Mouse (Mus musculus) ZHBTc4 (cell line): ENCODE results near the gene Olfr120.
"Not testable (repeated sequence)": the region's sequence is repeated elsewhere in the genome, so short reads cannot be mapped to it uniquely, and the experiment has no call there.

Experiments used
- DNase-seq: peaks from one replicate; pipeline ENCODE4 v3.0.0-alpha.2; 2011; ENCODE audit warnings: low read depth, low spot score

The Olfr120 gene

DNA sequence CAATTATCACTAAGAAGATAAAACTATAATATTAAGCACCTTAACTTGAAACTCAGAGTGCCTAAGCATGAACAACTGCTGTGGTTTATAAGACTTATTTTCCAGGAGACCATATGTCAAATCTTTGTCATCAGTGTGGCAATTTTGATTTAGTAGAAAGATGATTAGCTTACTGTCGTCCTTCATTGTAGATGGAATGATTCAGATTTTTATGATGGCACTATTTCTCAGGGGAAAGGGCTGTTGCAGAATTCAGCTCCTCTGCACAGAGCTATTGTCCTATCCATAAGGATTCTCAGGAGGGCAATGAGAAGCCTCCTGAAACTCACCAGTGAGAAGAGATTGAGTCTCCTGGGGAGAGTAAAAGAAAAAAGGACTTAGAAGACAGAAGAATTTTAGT, at the start of gene Olfr120:
TSS of gene Olfr120 (plus strand) at position 301 of the 400 bp plus-strand sequence.
- no peak for DNase-seq

DNA sequence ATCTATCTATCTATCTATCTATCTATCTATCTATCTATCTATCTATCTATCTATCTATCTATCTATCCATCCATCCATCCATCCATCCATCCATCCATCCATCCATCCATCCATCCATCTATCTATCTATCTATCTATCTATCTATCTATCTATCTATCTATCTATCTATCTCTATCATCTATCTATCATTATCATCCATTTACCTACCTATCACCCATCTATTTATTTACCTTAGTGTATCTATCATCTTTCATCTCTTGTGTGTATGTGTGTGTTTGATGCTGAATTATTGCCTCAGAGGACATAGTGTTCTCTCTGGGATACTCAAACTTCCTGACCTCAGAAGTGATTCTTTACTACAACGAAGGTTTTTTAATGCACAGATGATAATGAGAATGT, 25.3 kb upstream of the Olfr120 start, which contains the start of gene Olfr119:
TSS of gene Olfr119 (plus strand) at position 301 of the 400 bp plus-strand sequence.
- not testable (repeated sequence) for DNase-seq

DNA sequence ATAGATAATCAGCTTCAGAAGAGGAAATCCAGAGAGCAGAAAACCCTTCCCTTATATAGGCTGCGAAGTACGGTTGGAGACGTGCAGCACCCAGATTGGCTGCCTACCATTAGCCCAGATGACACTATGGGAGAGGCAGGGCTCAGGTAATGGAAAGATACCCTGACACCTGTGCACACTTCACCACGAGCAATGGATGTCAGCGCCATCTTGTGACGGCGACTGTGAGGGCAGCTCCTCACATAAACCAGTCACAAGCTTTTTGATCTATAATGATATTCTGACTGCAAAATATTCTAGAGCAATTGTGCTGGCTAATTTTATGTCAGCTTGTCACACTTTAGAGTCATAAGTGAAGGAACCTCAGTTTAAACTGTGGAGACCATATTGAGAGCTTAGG, 16.5 kb downstream of the Olfr120 start:
- DNase-seq: no peak

DNA sequence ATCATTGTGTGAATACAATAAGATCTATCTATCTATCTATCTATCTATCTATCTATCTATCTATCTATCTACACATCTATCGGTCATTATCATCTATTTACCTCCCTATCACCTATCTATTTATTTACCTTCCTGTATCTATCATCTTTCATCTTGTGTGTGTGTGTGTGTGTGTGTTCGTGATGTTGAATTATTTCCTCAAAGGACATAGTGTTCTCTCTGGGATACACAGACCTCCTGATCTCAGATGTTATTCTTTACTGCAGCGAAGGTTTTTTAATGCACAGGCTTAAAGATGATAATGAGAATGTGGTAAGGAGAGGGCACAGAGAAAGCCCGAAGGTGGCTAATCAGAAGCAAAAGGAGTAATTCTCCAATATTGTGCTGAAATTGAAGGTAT, 46.7 kb downstream of the Olfr120 start, which contains the start of gene Olfr122:
TSS of gene Olfr122 (plus strand) at position 301 of the 400 bp plus-strand sequence.
- no peak for DNase-seq
